Mouse (Mus musculus): Measurements from ENCODE around the gene Cyp2s1. TPM values are rescaled to one million over a fixed set of nuclear protein-coding genes. Genes with fewer than 3 reads are reported as not detected.

Gene Cyp2s1
- total and polyA plus RNA-seq, 3 experiments, result not detected

DNA sequence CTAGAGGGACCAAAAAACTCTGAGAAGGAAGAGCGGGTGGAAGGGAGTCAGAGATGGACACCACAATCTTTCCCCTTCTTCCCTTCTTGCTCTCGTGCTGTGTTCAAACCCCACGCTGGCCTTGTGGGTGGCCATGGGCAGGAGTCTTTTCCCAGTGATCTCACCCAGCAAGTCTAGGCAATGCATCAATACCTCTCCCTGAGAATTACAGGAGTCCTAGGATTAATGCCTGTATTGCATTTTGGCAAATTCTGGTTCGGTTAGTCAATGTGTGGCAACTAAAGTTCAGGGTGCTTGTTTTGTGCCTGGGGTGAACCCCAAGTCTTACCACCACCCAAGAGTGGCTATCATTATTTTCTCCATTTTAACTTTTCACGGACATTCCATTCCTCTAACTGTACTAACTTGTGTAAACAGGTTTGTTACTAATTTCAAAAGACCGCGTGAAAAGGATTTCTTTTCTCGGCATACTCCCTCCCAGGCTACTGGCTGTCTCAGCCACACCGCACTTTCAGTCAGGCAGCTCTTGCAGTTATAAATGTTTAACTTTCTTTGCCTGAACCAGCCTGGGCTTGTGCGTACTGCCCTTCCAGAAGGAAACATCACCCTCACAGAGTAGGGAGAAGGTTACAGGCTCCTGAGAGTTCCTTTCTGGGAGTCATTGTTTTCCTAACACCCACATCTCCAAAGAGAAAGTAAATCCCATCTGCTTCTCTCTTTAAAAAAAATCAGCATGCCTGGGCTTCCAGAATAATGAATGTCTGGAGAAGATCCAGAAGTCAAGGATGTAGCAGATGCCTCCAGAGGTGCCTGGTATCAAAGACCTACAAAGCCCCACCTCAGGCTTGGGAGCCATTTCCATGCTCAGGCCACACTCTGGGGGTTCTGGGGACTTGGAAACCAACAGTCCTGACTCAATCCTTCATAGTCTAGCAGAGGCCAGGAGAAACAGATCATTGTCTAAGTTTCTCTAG, 15.1 kb upstream of the Cyp2s1 start:
- Histone ChIP-seq H3K4me1 (ENCODE audit: control insufficient read depth in 1 of 2, insufficient read depth in 2 of 2, low read length in 2 of 2) (no peaks in the 10 kb centered on the region), H3K79me2 (ENCODE audit: control insufficient read depth, insufficient read depth, low read length, poor library complexity) (no peaks in the 10 kb centered on the region)
- no peak for DNase-seq (ENCODE audit: low read depth, low spot score)

DNA sequence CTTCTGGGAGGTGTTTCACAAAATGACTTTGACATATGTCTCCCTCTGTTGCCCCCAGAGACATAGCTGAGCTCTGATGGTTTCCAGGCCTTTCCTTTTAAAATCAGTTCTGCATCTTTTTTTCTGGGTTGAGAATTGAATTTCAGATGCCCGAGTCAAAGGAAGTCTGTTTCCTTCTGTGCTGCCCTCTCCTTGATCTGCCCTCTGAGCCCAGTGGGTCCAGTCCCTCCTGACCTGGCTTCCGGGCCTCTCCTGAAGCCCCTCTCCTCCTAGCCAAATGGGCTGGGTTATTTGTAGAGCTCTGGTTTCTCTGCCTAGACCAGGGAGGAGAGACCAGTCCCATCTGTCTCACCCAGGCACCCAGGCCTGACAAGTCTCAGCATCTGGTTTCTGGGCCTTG, 13.5 kb upstream of the Cyp2s1 start:
- Histone ChIP-seq H3K4me1 (ENCODE audit: control insufficient read depth in 1 of 2, insufficient read depth in 2 of 2, low read length in 2 of 2) (no peaks in the 10 kb centered on the region), H3K27ac (ENCODE audit: control insufficient read depth, low read depth, low read length) (no peak overlapping the region), H3K27me3 (ENCODE audit: control insufficient read depth in 1 of 2, insufficient read depth in 2 of 2, low read length in 2 of 2) (no peaks in the 10 kb centered on the region), H3K36me3 (ENCODE audit: control insufficient read depth in 1 of 2, insufficient read depth in 2 of 2, low read length in 2 of 2) (no peaks in the 10 kb centered on the region), H3K9me3 (replicated peaks; ENCODE audit: insufficient read depth, low read length) (no peaks in the 10 kb centered on the region), H3K79me2 (ENCODE audit: control insufficient read depth, insufficient read depth, low read length, poor library complexity) (no peaks in the 10 kb centered on the region), H3K9ac (ENCODE audit: control insufficient read depth, low read depth, low read length, poor library complexity, severe bottlenecking) (no peak overlapping the region), H3K4me3 (ENCODE audit: control insufficient read depth in 1 of 2, insufficient read depth in 1 of 2, low read depth in 2 of 2, low read length in 2 of 2) (no peak overlapping the region)
- TF ChIP-seq EP300 (IDR thresholded peaks at IDR 0.05; ENCODE audit: low read depth in 1 of 2, low read length in 2 of 2), result no peak
- no peak for DNase-seq (ENCODE audit: low read depth, low spot score)

More for the DNA sequence above, 15.1 kb upstream of the Cyp2s1 start:
- no peaks in the 10 kb centered on the region for H3K9me3 ChIP-seq (replicated peaks; ENCODE audit: insufficient read depth, low read length)
- no peaks in the 10 kb centered on the region for H3K36me3 ChIP-seq (ENCODE audit: control insufficient read depth in 1 of 2, insufficient read depth in 2 of 2, low read length in 2 of 2)
- TF ChIP-seq TCF12 (IDR thresholded peaks at IDR 0.05; ENCODE audit: low read depth, low read length), result no peak
- no peak for TF ChIP-seq RCOR1 (IDR thresholded peaks at IDR 0.05; ENCODE audit: low read depth, low read length)
- TF ChIP-seq MYB (IDR thresholded peaks at IDR 0.05; ENCODE audit: low read depth, low read length), result no peak
- TF ChIP-seq USF2 (IDR thresholded peaks at IDR 0.05; ENCODE audit: borderline replicate concordance in 1 of 2, insufficient read depth in 1 of 2, low read depth in 1 of 2, low read length in 2 of 2), result no peak
- no peak for TF ChIP-seq SMC3 (IDR thresholded peaks at IDR 0.05; ENCODE audit: low read depth, low read length)
- no peak for TF ChIP-seq EP300 (IDR thresholded peaks at IDR 0.05; ENCODE audit: low read depth in 1 of 2, low read length in 2 of 2)
- no peak for TF ChIP-seq MEF2A (IDR thresholded peaks at IDR 0.05; ENCODE audit: extremely low read depth, insufficient replicate concordance, low read depth, low read length, poor library complexity, severe bottlenecking)
- TF ChIP-seq E2F4 (IDR thresholded peaks at IDR 0.05; ENCODE audit: borderline replicate concordance, low read depth, low read length), result no peak
- TF ChIP-seq ZMIZ1 (IDR thresholded peaks at IDR 0.05; ENCODE audit: low read depth, low read length), result no peak
- TF ChIP-seq CHD1 (IDR thresholded peaks at IDR 0.05; ENCODE audit: low read depth, low read length), result no peak
- TF ChIP-seq NELFE (IDR thresholded peaks at IDR 0.05; ENCODE audit: low read depth, low read length), result no peak
- no peak for TF ChIP-seq SIN3A (IDR thresholded peaks at IDR 0.05; ENCODE audit: low read length)
- no peak for TF ChIP-seq CHD2 (IDR thresholded peaks at IDR 0.05; ENCODE audit: low read length)
- TF ChIP-seq CTCF (IDR thresholded peaks at IDR 0.05 in 2 of 3, conservative IDR thresholded peaks at IDR 0.05 in 1 of 3; ENCODE audit: control insufficient read depth in 1 of 3, insufficient read depth in 1 of 3, low read depth in 2 of 3, low read length in 3 of 3, poor library complexity in 1 of 3, severe bottlenecking in 1 of 3), result no peak
- TF ChIP-seq MAFK (IDR thresholded peaks at IDR 0.05; ENCODE audit: borderline replicate concordance, low read depth, low read length), result no peak
- no peak for TF ChIP-seq ZC3H11A (IDR thresholded peaks at IDR 0.05; ENCODE audit: low read depth, low read length)
- TF ChIP-seq GABPA (IDR thresholded peaks at IDR 0.05; ENCODE audit: low read depth, low read length), result no peak
- H3K9ac ChIP-seq (ENCODE audit: control insufficient read depth, low read depth, low read length, poor library complexity, severe bottlenecking), result no peak overlapping the region
- H3K4me3 ChIP-seq (ENCODE audit: control insufficient read depth in 1 of 2, insufficient read depth in 1 of 2, low read depth in 2 of 2, low read length in 2 of 2), result no peak overlapping the region
- H3K27me3 ChIP-seq (ENCODE audit: control insufficient read depth in 1 of 2, insufficient read depth in 2 of 2, low read length in 2 of 2), result no peaks in the 10 kb centered on the region
- no peak overlapping the region for H3K27ac ChIP-seq (ENCODE audit: control insufficient read depth, low read depth, low read length)
